Mouse (Mus musculus) right cerebral cortex, adult 2 months (tissue): ENCODE data around the gene Acox1.

ENCODE experiments used
- DNase-seq, 2 experiments: peaks; one replicate each; pipeline ENCODE4 v3.0.0; 2021 to 2022; ENCODE audit warnings: low spot score in 2 of 2

Gene Acox1

DNA sequence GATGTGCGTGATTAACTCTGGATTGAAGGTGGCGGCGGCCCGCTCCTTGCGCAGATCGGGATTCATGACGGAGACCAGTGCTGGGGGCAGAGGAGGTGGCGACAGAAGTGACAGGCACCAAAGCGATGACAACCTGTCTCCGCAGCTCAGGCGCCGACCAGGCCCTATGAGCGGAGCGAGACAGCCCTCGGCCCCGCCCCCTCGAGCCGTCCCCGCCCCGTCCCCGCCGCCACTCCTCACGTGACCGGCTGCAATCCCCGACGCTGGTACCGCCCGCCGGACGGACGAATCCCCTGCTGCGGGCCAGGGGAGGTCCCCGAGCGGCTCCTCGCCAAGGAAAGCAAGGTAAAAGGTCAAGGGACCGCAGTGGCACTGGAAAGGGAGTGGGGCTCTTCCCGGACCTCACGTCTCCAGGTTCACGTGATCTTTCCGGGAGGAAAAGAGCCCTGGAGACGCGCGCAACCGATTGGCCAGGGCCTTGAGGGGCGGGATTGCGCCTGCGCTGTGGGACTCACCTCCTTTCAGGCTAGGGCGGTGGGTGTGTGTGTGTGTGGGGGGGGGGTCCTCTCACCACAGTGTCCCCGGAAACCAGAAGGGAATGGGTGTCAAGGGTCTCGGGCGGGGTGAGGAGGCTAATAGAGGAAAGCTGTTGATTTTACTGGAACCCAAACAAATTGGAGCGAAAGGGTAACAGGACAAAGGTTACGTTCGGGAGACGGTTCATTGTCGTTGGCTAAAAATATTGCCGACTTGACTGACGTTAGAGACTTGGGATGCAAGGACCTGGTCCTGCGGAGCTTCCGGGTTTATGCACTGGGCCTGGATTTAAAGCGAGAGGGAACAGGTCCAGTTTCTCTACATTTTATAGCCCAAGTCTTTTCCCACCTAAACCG is at the start of gene Acox1, which contains the start of gene Ten1:
Gene Acox1 (minus strand): TSS at position 407 of the 893 bp plus-strand sequence.
Gene Ten1 (plus strand): TSS at position 217 of the 893 bp plus-strand sequence.
- DNase-seq, result peak; percentile 95 to 97

GRCm38 (mm10) chr11:116247502-116248222 is 48.8 kb upstream of the Acox1 start:
- no peak for DNase-seq

GRCm38 (mm10) chr11:116245616-116246015 is 46.8 kb upstream of the Acox1 start:
- no peak for DNase-seq

DNA sequence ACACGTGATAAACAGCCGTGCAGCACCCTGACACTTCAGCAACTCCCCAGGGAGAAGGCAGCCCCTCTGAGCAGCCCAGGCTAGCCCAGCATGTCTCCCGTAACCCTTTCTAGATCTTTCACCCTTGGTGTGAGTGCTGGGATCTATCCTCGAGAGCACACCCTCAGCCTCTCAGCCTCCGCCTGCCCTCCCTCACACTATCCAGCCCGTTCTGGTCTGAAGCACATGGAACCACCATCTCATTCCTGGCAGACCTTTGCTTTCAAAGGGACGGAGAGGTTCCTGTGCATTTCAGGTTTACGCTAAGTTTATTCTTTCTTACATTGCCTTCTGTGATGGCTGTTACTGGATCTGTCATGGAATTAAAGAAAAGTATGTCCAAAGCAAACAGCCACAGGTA is 45.7 kb upstream of the Acox1 start:
- DNase-seq, result no peak

GRCm38 (mm10) chr11:116241744-116242235 is 42.9 kb upstream of the Acox1 start:
- no peak for DNase-seq

- DNase-seq, result no peak
Observed at GRCm38 (mm10) chr11:116239797-116240196, 41.0 kb upstream of the Acox1 start.

DNA sequence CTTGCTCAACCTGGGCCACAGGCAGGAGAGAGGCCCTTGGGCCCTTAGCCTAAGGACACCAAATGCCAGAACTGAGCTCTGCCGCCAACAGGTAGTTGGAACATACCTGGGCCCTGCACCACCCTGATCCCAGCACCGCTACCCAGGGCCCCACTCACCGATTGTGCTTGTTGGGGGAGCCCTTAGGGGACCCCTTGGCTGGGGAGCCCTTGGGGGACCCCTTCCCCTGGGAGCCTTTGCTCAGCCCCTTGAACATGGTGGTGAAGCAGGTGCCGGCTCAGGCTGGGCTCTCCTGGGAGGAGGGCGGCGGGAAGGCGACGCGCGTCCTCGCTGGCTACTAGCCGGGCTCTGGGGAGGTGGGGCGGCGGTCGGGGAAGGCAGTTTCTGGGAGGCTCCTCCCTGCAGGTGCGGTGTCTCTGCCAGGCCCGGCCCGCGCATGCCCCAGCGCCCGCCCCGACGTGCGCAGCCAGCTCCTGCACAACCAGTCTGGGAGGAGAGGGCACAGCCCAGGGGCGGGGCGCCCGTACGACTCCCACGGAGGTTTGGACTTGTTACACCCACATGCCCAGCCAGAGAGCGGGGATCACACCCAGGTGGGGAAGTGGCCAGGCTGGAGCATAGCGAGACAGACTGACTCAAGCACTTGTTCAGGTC is 39.0 kb upstream of the Acox1 start, which contains the start of gene Evpl:
Gene Evpl (minus strand): TSS at position 336 of the 654 bp plus-strand sequence.
- DNase-seq, result no peak

DNA sequence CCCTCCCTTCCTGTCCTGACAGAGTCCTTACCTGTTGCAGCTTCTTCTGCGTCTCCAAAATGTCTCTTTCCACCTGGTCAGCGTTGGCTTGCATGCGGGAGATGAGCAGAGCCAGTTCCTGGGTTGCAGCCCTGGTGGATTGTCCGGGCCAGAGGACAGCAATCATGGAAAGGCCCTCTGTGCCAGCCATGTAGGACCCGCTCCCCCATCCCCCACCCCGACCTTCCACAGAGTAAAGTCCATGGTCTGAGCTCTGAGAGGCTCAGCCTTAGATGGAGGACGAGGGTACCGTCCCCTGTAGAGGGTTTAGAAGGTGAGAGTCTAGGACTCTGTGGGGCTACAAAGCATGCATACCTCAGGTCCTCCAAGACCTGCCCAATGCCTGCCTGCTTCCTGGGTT is 36.1 kb upstream of the Acox1 start:
- no peak for DNase-seq

DNA sequence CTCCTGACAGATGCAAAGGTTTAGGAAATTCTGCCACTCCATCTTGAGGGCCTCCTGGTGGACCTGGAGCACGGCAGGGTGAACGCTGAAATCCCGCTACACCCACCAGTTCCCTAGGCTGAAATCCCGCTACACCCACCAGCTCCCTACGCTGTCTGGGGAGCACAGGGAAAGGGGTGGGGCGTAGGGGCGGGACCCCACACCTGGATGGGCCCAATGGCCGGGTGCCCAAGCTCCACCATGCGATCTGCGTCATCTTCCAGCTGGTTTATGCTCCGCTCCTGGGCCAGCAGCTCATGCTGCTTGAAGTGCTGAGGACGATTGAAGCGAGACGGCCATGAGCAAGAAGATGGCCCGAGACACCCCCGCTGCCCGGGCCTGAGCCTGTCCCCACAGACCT is 33.6 kb upstream of the Acox1 start:
- no peak for DNase-seq

DNA sequence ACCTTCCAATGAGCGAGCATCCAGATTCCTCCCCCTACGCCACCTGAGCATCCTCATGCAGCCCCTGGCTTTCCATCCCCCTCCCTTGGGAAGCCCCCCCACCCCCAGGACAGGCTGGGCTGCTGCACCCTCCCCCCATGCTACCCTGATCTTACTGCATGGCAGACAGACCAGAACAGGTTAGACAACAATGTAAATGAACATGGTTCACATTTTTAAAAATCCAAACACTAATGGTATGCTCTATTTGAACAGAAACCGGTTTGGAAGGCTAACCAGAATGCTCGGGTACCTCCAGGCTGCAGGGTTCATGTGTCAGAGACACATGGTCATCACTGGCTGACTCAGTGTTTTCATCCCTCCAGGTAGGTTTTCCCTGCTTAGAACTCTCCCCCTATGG is 29.9 kb upstream of the Acox1 start:
- DNase-seq, result no peak

GRCm38 (mm10) chr11:116226414-116226813 is 27.6 kb upstream of the Acox1 start:
- peak; percentile 75 to 79 for DNase-seq

DNA sequence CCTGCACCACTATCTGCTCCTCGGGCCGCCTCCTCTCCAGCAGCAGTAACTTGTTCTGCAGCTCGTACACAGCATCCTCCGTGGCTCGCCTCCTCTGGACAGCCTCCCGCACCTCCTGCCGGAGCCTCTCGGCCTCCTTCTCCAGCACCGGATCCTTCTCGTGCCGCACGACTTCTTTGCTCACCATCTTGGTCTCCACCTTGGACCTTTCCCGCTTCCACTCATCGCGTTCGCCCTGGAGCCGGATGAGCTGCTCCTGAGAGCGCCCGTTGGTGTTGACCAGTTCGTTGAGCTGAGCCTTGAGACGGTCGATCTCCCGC is 23.9 kb upstream of the Acox1 start:
- DNase-seq, result no peak

GRCm38 (mm10) chr11:116221931-116222739 is 23.3 kb upstream of the Acox1 start:
- peak in 1 of 2 experiments; percentile 16 for DNase-seq

DNA sequence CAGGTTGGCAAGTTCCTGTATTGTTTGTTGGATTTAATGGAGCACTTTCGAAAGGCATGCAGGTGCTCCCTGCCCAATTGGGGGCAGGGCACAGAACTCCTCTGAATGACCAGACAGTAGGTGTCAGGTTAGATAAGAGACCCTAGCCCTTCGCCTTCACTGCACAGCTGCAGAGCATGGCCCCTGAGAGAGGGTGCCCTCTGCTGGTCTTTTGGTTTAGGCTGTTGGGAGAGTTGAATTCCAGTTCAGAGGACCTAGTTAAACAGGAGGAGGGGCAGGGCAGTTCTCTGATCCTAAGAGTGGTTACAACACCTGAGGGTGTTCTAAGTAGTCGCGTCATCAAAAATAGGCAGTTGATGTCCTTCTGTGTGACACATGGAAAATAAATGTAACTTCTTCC is 21.0 kb upstream of the Acox1 start:
- peak; percentile 38 to 41 for DNase-seq

DNA sequence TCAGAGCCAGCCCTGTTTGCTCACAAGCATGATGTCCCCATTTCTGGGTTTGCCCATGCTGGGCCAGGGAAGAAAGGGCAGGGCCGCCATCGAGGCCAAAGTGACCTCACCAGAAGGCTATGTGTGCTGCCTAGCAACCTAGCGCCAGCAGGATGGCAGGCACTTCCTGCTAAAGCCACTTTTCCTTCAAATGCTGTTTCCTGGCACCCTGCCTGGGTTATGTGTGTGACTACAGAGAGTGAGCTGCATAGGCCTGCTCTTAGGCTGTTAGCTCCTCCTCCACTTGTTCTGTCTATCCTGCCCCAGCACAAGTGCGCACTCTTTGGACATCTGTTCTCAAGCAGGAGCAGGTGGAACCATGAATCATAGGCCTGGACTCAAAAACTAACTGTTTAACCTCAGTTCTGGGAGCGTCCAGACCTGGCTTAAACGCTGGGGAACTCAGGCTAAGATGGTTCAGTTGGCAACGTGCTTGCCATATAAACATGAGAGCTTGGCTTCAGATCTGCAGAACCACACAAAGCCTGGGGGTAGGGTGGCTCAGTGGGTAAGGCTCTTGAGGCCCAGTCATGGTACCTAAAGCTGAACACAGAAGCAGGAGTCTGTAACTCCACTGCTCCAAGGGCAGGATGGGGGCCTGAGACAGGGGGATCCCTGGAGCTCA is 20.0 kb upstream of the Acox1 start:
- DNase-seq, result peak; percentile 84 to 87

DNA sequence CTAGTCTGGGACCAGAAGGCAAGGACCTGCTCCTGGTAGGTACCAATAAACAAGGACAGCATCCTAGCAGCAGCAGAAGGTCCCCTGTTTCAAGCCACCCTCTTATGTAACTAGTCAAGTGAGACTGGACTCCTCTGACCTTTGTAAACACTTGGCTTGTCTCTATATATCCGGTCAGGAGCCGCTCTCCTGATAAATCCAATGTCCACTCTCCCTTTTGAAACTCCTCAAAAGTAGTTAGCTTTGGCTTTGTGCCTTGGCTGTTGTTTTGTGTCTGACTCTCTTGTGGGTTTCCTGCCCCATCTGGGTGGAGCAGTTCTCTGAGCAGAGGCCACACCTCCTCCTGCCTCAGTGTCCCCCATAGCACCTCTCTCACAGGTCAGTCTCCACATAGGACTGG is 19.4 kb upstream of the Acox1 start:
- no peak for DNase-seq

GRCm38 (mm10) chr11:116216549-116216948 is 17.7 kb upstream of the Acox1 start:
- no peak for DNase-seq

- DNase-seq, result no peak
Observed at GRCm38 (mm10) chr11:116215991-116216390, 17.1 kb upstream of the Acox1 start.

DNA sequence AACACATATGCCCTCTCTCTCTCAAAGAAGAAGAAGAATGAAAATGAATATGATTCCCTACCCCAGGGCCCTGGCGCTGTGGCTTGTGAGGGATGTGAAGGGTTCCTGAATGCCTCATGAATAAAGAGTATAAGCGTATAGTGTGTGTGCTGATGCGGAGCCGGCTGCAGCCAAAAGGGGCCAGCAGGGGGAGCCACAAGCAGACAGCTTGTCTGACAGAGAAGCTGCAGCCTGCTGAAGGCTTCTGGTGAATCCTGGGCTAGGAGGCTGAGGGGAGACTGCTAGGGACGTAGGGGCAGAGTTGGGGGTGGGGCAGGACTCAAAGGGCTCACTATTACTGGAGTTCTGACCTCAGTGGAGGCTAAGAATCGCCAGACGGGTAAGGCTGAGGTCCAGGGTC is 16.3 kb upstream of the Acox1 start:
- no peak for DNase-seq

DNA sequence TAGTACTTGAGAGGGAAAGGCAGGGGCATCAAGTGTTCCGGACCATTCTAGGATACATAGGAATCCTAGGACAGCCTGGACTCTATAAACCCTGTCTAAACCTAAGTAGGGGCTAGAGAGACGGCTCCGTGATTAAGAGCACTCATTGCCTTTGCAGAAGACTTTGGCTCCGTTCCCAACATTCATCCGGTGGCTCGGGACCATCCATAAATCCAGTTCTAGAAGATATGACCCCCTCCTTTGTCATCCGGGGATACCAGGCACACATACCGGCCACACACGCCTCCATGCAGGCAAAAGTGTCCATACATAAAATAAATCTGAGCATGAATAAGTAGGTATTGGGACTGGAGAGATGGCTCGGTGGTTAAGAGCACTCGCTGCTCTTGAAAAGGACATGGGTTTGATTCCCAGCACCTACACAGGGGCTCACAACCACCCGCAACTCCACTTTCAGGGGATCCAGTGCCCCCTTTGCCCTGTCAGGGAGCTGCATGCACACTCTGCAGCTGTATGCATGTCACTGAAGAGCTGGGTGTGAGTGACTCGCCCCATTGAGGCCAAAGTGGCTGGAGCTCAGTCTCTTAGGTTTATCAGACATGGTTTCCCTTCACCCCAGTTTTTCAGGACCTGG is 15.1 kb upstream of the Acox1 start:
- no peak for DNase-seq
